Mouse (Mus musculus): ENCODE measurements around the gene Rabep1. TPM values are rescaled to one million over a fixed set of nuclear protein-coding genes. Genes with fewer than 3 reads are reported as not detected.

Gene Rabep1
- 39.3 and 40.7 TPM in 2 replicates for polyA plus RNA-seq (2014; fragmentation: Nextera tagmentation; extraction: Ambion mirVana)

DNA sequence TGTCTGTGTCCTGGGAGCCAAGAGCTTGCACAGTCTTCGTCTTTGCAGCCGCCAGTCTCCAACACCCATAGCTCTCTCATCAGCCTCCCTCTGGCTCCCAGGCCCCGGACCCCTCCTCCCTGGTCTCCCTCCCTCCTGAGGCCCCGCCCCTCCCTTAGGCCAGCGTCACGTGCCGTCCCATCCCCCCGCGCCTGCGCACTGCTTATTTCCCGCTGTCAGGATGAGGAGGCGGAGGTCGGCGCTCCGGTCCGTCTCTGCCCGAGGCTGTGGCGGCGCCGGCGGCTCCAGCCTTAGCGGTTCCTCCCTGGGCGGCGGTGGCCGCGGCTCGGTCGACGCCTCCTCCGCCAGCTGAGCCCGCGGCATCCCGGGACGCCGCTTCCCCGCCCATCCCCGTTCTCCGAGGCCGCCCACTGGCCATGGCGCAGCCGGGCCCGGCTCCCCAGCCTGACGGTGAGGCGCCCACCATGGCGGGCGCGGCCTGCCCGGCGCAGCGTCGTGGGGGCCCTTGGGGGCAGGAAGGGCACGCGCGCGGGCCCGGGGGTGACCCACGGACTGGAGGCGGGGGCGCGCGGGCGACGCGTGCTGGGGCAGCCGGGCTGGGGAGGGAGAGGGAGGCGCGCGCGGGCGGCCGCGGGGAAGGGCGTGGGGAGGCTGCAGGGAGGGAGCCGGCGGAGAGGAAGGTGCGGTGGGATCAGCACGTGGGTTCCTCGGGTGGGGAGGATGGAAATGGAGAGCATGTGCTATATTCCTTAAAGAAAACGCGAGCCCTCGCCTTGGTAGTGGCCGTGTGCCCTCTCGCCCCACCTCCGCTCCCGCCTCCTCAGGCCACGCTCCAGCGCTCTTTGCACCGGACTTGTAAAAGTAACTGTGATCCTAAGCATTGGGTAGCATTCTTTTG, at the start of gene Rabep1:
Gene Rabep1 (plus strand): TSS at position 220 of the 898 bp plus-strand sequence.
- DNase-seq (ENCODE audit: low spot score) (peak; percentile 97), ATAC-seq (ENCODE audit: insufficient read depth, low FRiP score, low TSS enrichment) (peak; percentile 93)
- H3K27ac ChIP-seq (ENCODE audit: low read depth, low read length) = peak within 1 kb of the TSS; percentile 82
- no peaks in the 10 kb centered on the region for H3K27me3 ChIP-seq (ENCODE audit: control insufficient read depth, insufficient read depth, low read length)
- no peaks in the 10 kb centered on the region for H3K36me3 ChIP-seq (ENCODE audit: control insufficient read depth, insufficient read depth, low read length)
- H3K4me2 ChIP-seq (ENCODE audit: low read depth) = peak within 1 kb of the TSS; percentile 86
- no peaks in the 10 kb centered on the region for H3K9me3 ChIP-seq (ENCODE audit: control insufficient read depth, low read length)
- WGBS = under 1% methylated on average over 60 of the region's 88 CpGs
- H3K4me1 ChIP-seq (ENCODE audit: control insufficient read depth, insufficient read depth, low read length) = peaks cover 12% of the 10 kb centered on the region
- H3K9ac ChIP-seq (ENCODE audit: low read length) = peak within 1 kb of the TSS; percentile 95
- H3K4me3 ChIP-seq (ENCODE audit: low read depth, low read length) = peak within 1 kb of the TSS; percentile 98

DNA sequence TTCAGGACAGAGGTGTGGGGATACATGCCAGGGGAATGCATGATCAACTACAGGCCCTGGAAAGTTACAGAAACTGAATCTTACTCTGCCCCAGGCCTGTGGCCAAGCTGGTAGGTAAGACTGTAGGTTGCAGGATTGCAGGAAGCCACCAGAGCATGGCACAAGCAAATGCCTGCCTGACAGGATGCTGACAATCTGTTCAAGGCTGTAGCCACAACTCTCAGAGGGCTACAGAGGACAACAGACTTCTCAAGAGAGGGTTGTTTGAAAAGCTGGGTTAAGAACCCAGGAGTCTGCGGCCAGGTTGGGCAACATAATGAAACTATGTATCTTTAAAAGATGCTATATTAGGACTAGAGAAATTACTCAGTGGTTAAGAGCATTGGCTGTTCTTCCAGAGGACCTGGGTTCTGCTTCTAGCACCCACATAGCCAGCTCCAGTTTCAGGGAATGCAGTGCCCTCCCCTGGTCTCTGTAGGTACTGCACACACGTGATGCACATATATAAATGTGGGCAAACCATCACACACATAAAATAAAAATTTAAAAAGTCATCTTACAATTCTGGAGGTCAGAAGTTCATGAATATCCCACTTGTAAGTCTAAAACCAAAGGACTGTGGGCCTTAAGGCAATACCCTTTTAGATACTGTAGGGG, 42.2 kb upstream of the Rabep1 start:
- Histone ChIP-seq H3K9ac (ENCODE audit: low read length) (no peak overlapping the region), H3K9me3 (ENCODE audit: control insufficient read depth, low read length) (0 out of 2 replicates have a peak, but pooled peaks cover 4% of the 10 kb centered on the region), H3K4me3 (ENCODE audit: low read depth, low read length) (no peak overlapping the region), H3K27ac (ENCODE audit: low read depth, low read length) (no peak overlapping the region), H3K36me3 (ENCODE audit: control insufficient read depth, insufficient read depth, low read length) (no peaks in the 10 kb centered on the region), H3K4me1 (ENCODE audit: control insufficient read depth, insufficient read depth, low read length) (no peaks in the 10 kb centered on the region), H3K4me2 (ENCODE audit: low read depth) (no peak overlapping the region), H3K27me3 (ENCODE audit: control insufficient read depth, insufficient read depth, low read length) (no peaks in the 10 kb centered on the region)
- ATAC-seq (ENCODE audit: insufficient read depth, low FRiP score, low TSS enrichment) (no peak), DNase-seq (ENCODE audit: low spot score) (no peak)
- WGBS = 84% methylated on average over 2 of the region's 2 CpGs

DNA sequence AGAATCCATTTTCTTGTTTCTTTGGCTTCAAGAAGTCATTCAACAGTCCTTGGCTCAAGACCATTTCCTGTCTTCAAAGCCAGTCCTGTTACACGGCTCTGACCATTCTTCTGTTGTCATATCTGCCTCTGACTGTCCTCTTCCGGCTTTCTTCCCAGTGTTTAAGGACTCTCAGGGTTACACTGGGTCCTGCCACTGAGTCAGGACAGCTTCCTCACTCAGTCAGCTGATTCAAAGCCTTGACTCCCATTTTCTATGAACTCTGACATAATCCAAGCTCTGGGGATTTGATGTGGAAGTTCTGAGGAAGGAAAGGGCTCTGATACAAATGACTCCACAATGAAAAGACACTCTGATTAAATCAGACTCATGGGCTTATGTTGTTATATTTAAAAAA, 41.7 kb upstream of the Rabep1 start:
- Histone ChIP-seq H3K9ac (ENCODE audit: low read length) (no peak overlapping the region), H3K27me3 (ENCODE audit: control insufficient read depth, insufficient read depth, low read length) (no peaks in the 10 kb centered on the region), H3K27ac (ENCODE audit: low read depth, low read length) (no peak overlapping the region), H3K36me3 (ENCODE audit: control insufficient read depth, insufficient read depth, low read length) (no peaks in the 10 kb centered on the region), H3K4me1 (ENCODE audit: control insufficient read depth, insufficient read depth, low read length) (no peaks in the 10 kb centered on the region), H3K9me3 (ENCODE audit: control insufficient read depth, low read length) (0 out of 2 replicates have a peak, but pooled peaks cover 4% of the 10 kb centered on the region), H3K4me3 (ENCODE audit: low read depth, low read length) (no peak overlapping the region), H3K4me2 (ENCODE audit: low read depth) (no peak overlapping the region)
- no peak for DNase-seq (ENCODE audit: low spot score)
- ATAC-seq (ENCODE audit: insufficient read depth, low FRiP score, low TSS enrichment) = no peak
- 81% methylated on average over 2 of the region's 2 CpGs for WGBS

DNA sequence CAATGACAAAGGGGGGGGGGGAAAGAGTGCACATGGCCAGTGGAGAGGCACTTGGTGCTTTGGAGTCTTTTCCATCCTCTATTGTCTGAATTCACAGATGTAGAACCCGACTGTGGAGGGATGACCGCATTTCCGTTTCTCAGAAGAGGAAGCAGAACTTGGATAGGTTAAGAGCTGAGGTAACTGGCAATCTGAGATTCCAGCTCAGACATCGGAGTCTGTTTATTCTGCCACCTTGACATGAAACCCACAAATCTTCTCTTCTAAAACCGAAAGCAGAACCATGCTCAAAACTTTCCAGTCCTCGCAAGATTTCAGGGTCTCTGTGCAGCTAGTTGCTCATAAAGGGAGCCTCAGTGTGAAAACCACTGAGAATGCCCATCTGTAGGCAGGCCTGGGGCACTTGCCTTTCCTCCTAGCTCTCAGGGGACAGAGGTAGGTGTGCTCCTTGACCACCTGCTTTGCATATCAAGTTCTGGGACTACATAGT, 40.8 kb upstream of the Rabep1 start:
- DNase-seq (ENCODE audit: low spot score) (no peak), ATAC-seq (ENCODE audit: insufficient read depth, low FRiP score, low TSS enrichment) (no peak)
- Histone ChIP-seq H3K27ac (ENCODE audit: low read depth, low read length) (no peak overlapping the region), H3K36me3 (ENCODE audit: control insufficient read depth, insufficient read depth, low read length) (no peaks in the 10 kb centered on the region), H3K9ac (ENCODE audit: low read length) (no peak overlapping the region), H3K4me2 (ENCODE audit: low read depth) (no peak overlapping the region), H3K27me3 (ENCODE audit: control insufficient read depth, insufficient read depth, low read length) (no peaks in the 10 kb centered on the region), H3K9me3 (ENCODE audit: control insufficient read depth, low read length) (0 out of 2 replicates have a peak, but pooled peaks cover 4% of the 10 kb centered on the region), H3K4me3 (ENCODE audit: low read depth, low read length) (no peak overlapping the region), H3K4me1 (ENCODE audit: control insufficient read depth, insufficient read depth, low read length) (no peaks in the 10 kb centered on the region)
- 87% methylated on average over 6 of the region's 6 CpGs for WGBS

DNA sequence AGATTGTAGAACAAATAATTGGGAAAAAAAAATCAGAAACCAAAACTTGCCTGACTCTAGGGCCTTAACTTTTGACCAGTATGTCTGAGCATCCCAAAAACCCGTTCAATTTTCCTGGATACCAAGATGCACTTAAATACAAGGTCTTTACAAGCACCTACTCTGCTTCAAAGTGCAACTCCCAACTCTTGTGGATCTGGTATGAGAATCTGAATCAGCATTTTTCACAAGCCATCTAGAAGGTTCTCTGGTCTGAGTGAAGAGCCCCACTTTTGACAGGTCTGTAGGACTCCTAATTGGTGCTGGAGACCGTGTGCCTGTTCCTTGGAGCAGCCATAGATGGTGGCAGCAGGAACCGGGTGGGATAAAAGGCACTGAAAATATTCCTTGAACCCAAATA, 40.2 kb upstream of the Rabep1 start:
- Histone ChIP-seq H3K9me3 (ENCODE audit: control insufficient read depth, low read length) (0 out of 2 replicates have a peak, but pooled peaks cover 4% of the 10 kb centered on the region), H3K4me2 (ENCODE audit: low read depth) (no peak overlapping the region), H3K36me3 (ENCODE audit: control insufficient read depth, insufficient read depth, low read length) (no peaks in the 10 kb centered on the region), H3K4me3 (ENCODE audit: low read depth, low read length) (no peak overlapping the region), H3K27me3 (ENCODE audit: control insufficient read depth, insufficient read depth, low read length) (no peaks in the 10 kb centered on the region), H3K4me1 (ENCODE audit: control insufficient read depth, insufficient read depth, low read length) (no peaks in the 10 kb centered on the region), H3K27ac (ENCODE audit: low read depth, low read length) (no peak overlapping the region), H3K9ac (ENCODE audit: low read length) (no peak overlapping the region)
- ATAC-seq (ENCODE audit: insufficient read depth, low FRiP score, low TSS enrichment) (no peak), DNase-seq (ENCODE audit: low spot score) (no peak)
- WGBS = 79% methylated on average over 3 of the region's 3 CpGs

DNA sequence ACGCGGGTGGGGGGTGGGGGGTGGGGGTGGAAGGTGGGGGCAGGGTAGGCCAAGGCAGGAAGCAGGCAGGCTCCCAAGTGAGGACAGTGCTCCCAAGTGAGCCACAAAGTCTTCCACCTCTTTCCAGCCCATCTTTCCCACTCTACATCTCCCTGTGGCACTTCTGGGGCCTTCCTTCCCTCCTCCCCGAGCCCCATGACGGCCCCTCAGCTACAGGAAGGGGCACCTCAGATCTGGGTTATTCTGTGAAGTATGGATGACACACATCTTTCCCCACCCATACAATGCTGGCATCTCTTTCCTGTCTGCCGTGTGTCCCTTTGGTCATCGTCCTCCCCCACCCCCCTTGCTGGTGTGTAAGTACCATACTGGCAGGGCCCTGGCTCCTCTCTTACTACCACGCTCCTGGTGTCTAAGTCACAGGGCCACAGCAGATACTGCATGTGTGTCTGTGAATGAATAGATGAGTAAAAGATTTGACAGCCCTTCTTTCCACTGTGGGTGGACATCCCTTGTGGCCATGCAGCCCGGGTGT, 38.9 kb upstream of the Rabep1 start:
- H3K9me3 ChIP-seq (ENCODE audit: control insufficient read depth, low read length) = 0 out of 2 replicates have a peak, but pooled peaks cover 4% of the 10 kb centered on the region
- H3K36me3 ChIP-seq (ENCODE audit: control insufficient read depth, insufficient read depth, low read length) = no peaks in the 10 kb centered on the region
- no peak overlapping the region for H3K4me2 ChIP-seq (ENCODE audit: low read depth)
- DNase-seq (ENCODE audit: low spot score) = no peak
- no peaks in the 10 kb centered on the region for H3K4me1 ChIP-seq (ENCODE audit: control insufficient read depth, insufficient read depth, low read length)
- no peak for ATAC-seq (ENCODE audit: insufficient read depth, low FRiP score, low TSS enrichment)
- no peak overlapping the region for H3K4me3 ChIP-seq (ENCODE audit: low read depth, low read length)
- WGBS = 82% methylated on average over 8 of the region's 8 CpGs
- H3K27ac ChIP-seq (ENCODE audit: low read depth, low read length) = no peak overlapping the region
- H3K27me3 ChIP-seq (ENCODE audit: control insufficient read depth, insufficient read depth, low read length) = no peaks in the 10 kb centered on the region
- H3K9ac ChIP-seq (ENCODE audit: low read length) = no peak overlapping the region

DNA sequence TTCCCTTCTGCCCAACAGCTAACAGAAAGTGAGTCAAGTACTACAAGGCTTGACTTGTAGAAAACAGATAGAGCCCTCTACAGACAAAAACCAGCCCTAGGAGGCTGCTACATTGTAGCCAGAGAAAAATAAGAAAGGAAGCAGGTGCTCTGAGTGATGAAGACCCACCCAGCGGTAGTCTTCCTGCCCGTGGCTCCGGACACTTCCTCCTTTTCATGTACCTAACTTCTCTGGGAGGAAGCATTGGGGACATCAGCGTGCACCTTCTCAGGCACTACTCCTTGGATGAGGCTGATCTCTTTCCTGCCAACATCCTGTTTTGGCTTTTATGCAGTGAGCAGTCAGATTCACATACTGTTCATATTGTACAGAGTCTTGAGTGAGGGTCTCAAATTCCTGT, 37.9 kb upstream of the Rabep1 start:
- WGBS = 86% methylated on average over 4 of the region's 4 CpGs
- no peaks in the 10 kb centered on the region for H3K4me1 ChIP-seq (ENCODE audit: control insufficient read depth, insufficient read depth, low read length)
- DNase-seq (ENCODE audit: low spot score) = no peak
- H3K9me3 ChIP-seq (ENCODE audit: control insufficient read depth, low read length) = 0 out of 2 replicates have a peak, but pooled peaks cover 4% of the 10 kb centered on the region
- no peaks in the 10 kb centered on the region for H3K27me3 ChIP-seq (ENCODE audit: control insufficient read depth, insufficient read depth, low read length)
- no peak overlapping the region for H3K9ac ChIP-seq (ENCODE audit: low read length)
- no peaks in the 10 kb centered on the region for H3K36me3 ChIP-seq (ENCODE audit: control insufficient read depth, insufficient read depth, low read length)
- H3K4me3 ChIP-seq (ENCODE audit: low read depth, low read length) = no peak overlapping the region
- H3K4me2 ChIP-seq (ENCODE audit: low read depth) = no peak overlapping the region
- no peak overlapping the region for H3K27ac ChIP-seq (ENCODE audit: low read depth, low read length)
- no peak for ATAC-seq (ENCODE audit: insufficient read depth, low FRiP score, low TSS enrichment)

DNA sequence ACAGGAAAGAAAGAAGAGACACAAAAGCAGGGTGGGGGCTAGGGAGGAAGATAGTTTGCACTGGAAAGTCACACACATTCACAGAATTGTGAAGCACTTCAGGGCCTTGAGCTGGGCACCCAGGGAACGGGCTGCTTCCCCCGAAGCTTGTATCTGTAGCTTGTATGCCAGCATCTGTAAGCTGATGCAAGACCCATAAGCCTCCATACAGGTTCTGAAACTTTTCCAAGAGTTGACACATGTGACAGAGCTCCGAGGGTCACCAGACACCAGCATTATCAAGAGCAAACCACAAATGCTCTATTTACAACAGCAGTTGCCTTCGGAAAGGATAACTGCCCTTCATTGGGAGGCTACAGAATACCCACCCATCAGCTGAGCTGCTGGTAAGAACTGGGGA, 36.9 kb upstream of the Rabep1 start:
- no peak overlapping the region for H3K4me3 ChIP-seq (ENCODE audit: low read depth, low read length)
- DNase-seq (ENCODE audit: low spot score) (no peak), ATAC-seq (ENCODE audit: insufficient read depth, low FRiP score, low TSS enrichment) (no peak)
- no peak overlapping the region for H3K27ac ChIP-seq (ENCODE audit: low read depth, low read length)
- H3K27me3 ChIP-seq (ENCODE audit: control insufficient read depth, insufficient read depth, low read length) = no peaks in the 10 kb centered on the region
- H3K9me3 ChIP-seq (ENCODE audit: control insufficient read depth, low read length) = no peaks in the 10 kb centered on the region
- WGBS = 90% methylated on average over 4 of the region's 4 CpGs
- no peak overlapping the region for H3K4me2 ChIP-seq (ENCODE audit: low read depth)
- no peaks in the 10 kb centered on the region for H3K4me1 ChIP-seq (ENCODE audit: control insufficient read depth, insufficient read depth, low read length)
- no peak overlapping the region for H3K9ac ChIP-seq (ENCODE audit: low read length)
- no peaks in the 10 kb centered on the region for H3K36me3 ChIP-seq (ENCODE audit: control insufficient read depth, insufficient read depth, low read length)
